Mouse (Mus musculus) left cerebral cortex, postnatal 25 days (tissue): ENCODE data around the gene Ppp1r37. TPM values are rescaled to one million over a fixed set of nuclear protein-coding genes. Genes with fewer than 3 reads are reported as not detected.
"Not testable (repeated sequence)": the region's sequence is repeated elsewhere in the genome, so short reads cannot be mapped to it uniquely, and the experiment has no call there.

ENCODE experiments used
- DNase-seq, 2 experiments: peaks; one replicate each; pipeline ENCODE4 v3.0.0; 2022; ENCODE audit warnings: low spot score in 2 of 2, mixed read lengths in 1 of 2
- intact Hi-C: fragments of 180-260 bp; cut with DNase I; formaldehyde crosslinking; loops from one replicate; pipeline ENCODE4 v1.15.1; 2025
- total RNA-seq, 2 experiments: library from RNA; stranded (reverse); gene quantifications; 2 replicates each; pipeline ENCODE4 v1.2.3; 2021

Ppp1r37 gene
- 100 to 1,000 TPM; 122 TPM for total RNA-seq

DNA sequence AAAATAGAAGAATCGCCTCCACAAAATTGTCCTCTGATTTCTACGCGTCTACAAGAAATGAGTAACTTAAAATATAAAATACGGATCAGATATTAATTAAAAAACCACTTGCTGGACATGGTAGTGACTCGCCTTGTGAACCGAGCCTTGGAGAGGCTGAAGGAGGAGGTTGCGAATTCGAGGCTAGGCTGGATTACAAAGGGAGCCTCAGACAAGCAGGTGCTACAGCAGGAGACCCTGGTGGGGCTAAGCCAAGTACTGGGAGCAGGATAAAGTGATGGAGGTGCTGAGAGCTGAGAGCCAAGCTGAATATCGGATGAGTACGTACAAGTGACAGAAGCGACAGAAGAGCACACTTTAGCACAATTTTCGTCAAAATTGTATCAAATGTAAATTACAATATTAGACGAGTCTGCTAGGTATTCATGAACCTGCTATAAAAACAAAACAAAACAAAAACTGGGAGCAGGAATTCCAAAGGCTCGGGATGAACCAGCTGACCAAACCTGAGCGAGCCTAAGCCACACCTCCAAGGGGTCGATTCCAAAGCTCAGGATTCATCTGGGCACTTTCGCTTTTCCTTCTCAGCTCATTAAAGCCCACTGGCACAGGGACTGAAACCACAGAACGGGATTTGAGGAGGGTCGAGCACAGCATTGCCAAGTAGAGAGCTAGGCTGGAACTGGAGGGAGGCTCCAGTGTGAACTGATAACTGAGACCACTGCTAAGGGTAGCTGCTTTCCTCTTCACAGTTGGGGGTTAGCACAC lies at the start of gene Ppp1r37:
Gene Ppp1r37, minus strand, starts transcription at position 434 of the 768 bp plus-strand sequence.
- intact Hi-C loops: loop anchor here (5.0 kb wide), 1 partner anchor 106 kb away; the partner anchor contains the start of gene Mark4
- DNase-seq: no peak

DNA sequence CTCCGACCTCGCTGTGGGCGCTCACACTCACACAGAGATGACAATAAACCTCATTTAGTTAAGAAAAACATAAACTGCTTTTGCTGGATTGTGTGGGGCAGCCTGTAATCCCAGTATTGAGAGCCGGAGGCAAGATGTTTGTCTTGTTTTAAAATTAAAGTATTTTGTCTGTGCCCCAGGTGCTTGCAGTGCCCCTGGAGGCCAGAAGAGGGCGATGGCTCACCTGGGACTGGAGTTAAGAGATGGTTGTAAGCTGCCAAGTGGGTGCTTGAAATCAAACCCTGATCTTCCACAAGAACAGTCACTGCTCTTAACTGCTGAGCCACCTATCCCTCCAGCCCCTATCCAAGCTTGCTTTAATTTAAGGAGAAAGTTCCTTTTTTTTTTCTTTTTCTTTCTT lies 48.1 kb upstream of the Ppp1r37 start:
- intact Hi-C loops: no loop called here
- no peak for DNase-seq

DNA sequence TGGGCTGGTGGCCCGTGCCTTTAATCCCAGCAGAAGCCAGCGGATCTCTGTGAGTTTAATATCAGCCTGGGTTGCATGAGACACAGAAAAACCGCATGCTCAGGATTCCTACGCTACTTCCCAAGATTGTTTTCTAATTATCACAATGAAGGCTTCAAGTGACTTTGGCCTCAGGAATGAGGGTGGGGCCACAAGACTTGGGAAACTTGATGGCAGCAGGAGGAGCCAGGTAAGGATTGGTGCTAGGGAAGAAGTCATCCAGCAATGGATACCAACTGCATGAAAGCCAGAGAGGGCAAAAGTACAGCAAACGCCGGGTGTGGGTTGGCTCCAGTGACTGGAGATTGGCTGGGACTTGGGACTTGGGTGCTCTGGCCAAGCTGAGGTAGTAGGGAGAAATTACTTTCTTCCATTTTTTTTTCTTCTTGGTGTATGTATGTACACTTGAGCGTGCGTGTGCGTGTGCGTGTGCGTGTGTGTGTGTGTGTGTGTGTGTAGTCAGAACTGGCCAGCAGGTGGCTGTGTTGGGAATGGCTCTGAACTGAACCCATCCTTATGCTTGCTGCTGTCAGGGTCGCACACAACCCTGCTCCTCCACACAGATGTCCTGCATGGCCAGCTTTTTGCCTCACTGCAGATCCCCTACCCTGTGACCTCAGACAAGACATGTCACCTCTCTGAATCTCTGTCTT lies 46.9 kb upstream of the Ppp1r37 start:
- intact Hi-C loops: no loop called here
- DNase-seq: no peak

DNA sequence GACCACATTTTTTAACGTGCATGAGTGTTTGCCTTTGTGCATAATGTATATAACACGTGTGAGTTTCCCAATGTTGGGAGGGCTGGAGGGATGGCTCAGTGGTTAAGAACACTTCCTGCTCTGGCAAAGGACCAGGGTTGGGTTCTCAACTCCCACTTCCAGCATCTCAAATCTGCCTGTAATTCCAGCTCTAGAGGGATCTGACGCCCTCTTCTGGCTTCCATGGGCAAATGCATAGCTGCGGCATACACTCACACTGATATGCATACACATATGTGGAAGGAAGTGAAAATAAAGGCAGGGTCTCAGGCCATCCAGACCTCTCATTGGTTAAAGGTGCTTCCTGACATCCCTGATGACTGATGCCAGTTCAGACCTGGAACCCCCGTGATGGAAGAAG lies 44.4 kb upstream of the Ppp1r37 start:
- DNase-seq: no peak
- intact Hi-C loops: no loop called here

DNA sequence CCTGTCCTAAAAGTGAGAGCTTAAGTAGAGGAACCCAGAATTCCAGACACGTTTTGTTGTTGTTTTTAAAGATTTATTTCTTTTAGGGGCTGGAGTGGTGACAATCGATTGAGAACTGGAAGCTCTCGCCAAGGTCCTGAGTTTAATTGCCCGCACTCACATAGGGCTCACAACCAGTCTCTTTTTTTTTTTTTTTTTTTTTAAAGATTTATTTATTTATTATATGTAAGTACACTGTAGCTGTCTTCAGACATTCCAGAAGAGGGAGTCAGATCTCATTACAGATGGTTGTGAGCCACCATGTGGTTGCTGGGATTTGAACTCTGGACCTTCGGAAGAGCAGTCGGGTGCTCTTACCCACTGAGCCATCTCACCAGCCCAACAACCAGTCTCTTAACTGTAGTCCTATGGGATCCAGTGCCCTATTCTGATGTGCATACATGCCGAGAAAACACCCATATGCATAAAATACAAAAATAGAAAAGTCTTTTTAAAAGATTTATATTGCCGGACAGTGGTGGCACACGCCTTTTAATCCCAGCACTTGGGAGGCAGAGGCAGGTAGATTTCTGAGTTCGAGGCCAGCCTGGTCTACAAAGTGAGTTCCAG lies 41.8 kb upstream of the Ppp1r37 start:
- DNase-seq, intact Hi-C loops: not testable (repeated sequence)

DNA sequence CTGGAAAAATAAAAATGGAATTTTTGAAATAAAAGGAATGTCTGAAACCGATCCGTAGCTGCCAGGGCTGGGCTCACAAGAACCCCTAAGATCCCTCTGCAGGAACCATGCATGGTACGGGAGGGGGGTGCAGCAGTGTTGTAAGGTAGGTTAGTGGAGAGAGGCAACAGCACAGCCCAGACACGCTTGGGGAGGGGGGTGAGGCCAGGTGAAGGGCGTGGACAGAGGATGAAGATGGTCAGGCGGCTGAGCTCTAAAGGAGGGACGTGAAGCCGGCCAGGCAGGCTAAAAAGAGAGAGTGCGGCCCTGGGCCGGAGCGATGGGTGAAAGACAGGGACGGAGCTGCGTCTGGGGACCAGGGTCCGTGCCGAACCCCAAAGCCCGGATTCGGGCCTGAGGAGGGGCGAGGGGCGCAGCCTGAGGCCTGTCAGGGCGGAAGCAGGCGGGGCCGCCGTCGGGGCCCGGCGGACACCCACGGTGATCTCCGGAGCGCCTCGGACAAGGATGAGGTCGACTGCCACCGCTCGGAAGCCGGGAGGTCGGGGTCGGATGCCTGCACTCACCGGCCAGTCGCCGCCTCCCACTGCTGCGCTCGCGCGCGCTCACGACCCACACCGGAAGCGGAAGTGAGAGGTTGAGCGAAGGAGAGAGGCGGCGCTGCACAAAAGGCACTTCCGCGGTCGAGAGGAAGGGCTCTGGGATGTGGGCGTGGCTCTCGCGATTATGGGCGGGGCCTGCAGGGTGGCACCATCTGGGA lies 41.2 kb upstream of the Ppp1r37 start, which contains the start of gene Clasrp:
Gene Clasrp, minus strand, starts transcription at position 638 of the 757 bp plus-strand sequence.
- intact Hi-C loops: no loop called here
- peak; percentile 93 to 96 for DNase-seq

DNA sequence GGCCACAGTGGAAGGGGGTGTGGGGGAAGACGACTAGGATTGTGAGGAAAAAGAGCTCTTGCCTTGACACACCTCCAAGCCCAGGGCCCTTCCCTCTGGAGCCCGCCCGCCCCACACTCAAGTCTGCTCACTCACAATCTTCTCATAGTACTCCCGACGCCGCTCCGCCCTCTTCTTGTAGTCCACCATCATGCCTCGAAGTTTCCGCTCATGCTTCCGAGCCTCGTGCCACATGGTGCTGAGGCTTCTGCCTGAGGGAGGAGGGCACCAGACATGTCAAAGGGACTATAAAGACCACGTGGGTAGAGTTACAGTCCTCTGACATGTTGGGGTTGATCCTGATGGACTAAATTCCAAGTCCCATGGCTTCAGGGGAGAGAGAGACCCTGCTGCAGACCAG lies 40.2 kb upstream of the Ppp1r37 start:
- no peak for DNase-seq
- intact Hi-C loops: no loop called here

DNA sequence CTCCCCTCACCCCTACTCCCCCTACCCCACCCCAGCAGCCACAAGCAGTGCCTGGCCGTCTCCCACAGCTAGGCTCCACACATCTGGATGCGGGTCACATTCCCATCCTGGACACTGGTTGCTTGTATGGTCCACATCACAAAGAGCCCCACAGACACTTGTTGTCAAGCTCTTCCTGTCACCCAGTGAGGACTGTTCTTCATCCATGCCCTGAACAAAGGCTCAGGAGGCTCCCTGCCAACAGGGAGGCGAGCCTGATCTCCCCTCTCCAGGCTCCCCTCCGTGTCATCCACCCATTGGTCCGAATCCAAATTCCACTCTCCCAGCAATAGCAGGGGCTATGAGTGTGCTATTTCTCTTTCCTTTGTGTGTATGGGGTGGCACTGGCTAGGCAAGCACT lies 37.7 kb upstream of the Ppp1r37 start:
- peak in 1 of 2 experiments; percentile 55 for DNase-seq
- intact Hi-C loops: no loop called here

DNA sequence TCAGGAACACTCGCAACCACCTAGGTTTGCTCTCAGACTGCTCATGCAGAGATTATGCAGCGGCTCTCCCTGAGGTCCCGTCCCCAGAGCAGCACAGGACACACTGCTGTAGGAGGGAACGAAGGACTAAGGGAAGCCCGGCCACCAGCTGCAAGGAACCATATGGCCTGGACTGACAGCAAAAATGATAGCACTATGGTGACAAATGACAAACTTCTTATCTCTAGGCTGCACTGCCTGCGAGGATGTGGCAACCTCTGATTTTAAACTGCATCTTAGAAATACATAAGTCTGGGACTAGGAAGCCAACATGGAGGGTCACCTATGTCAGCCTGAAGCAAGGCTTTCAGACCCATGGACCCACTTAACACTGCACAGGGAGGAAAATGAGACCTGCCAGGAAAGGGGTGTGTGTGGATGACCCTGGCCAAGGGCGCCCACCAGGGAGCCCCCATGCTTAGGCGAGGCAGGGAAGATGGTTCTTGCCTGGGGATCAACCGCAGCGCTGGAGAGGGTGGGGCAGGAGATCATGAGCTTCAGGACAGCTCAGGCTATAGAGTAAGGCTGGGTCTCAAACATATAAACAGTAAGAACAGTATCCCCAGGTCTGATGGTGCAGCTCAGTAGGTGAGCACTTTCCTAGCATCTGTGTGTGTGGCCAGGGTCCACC lies 30.3 kb upstream of the Ppp1r37 start:
- DNase-seq: no peak
- intact Hi-C loops: no loop called here

DNA sequence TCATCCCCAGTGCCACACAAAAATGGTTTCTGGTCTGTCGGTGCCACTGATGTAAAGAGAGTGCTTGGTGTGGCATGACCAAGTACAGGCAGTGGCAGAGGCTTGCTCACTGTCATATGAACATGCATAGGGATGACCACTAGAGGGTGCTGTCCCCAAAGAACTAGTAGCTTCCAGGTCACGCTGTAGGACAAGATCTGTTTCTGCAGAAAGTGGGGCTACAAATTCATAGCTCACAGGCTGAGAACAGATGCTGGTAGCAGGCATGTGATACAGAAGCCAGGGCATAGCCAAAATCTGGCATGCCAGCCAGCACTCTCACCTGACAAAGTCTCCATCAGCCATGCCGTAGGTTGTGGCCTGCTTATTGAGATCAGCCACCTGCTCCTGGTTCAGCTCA lies 27.0 kb upstream of the Ppp1r37 start:
- intact Hi-C loops: loop anchor here (2.0 to 5.0 kb wide), 2 partner anchors 29 to 183 kb away; no protein-coding TSS in a partner anchor
- DNase-seq: peak; percentile 73 to 88

DNA sequence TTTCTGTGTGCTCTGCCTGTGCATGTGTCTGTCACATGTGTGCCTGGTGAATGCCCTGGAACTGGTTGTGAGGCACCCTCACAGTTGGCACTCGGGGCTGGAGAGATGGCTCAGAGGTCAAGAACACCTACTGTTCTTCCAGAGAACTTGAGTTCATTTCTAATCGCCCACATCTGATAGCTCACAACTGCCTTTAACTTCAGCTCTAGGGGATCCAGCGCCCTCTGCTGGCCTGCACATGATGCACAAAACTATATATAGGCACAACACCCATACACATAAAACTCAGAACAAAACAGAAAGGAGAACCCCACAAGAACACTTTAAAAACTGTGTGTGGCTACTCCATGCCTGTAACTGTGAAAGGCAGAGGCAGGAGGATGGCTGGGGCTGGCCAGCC lies 26.3 kb upstream of the Ppp1r37 start:
- intact Hi-C loops: loop anchor here (5.0 kb wide), 1 partner anchor 182 kb away; no protein-coding TSS in a partner anchor

DNA sequence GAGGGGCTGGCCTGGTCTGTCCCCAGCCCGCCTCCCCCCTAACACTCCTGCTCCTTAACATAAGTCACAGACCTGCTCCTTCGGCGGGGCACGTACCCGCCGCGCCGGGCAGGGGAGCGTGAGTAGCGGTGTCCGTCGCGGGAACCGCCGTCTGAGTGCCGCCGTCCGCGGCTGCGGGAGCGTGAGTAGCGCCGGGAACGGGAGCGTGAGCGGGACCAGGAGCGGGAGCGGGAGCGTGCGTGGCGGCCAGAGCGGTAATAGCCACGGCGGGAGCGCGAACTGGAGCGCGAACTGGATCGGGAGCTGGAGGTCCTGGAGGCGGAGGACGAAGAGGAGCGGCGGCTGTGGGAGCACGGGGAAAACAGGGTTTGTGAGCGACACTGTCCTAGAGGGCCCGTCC lies 23.4 kb upstream of the Ppp1r37 start:
- no peak for DNase-seq
- intact Hi-C loops: loop anchor here (5.0 kb wide), 1 partner anchor 179 kb away; no protein-coding TSS in a partner anchor

More for the DNA sequence above, 26.3 kb upstream of the Ppp1r37 start:
- peak; percentile 40 to 66 for DNase-seq

DNA sequence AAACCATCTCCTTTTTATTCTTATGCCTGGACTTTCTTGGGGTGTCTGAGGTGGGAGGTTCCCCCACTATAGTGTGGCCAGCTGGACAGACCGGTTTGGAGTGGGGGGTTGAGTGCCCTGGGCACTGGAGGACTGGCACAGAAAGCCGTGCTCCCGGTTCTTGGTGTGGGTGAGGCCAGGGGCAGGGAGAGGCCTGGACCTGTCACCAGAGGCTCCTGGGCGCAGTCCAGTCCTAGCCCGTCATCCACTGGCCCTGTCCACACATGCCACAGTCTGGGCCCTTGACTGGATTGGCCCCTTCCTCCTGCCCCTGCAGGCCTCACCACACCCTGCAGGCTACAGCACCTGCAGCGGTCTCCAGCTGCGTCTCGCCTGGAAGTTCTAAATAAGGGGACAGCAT lies 17.8 kb upstream of the Ppp1r37 start:
- no peak for DNase-seq
- intact Hi-C loops: no loop called here

DNA sequence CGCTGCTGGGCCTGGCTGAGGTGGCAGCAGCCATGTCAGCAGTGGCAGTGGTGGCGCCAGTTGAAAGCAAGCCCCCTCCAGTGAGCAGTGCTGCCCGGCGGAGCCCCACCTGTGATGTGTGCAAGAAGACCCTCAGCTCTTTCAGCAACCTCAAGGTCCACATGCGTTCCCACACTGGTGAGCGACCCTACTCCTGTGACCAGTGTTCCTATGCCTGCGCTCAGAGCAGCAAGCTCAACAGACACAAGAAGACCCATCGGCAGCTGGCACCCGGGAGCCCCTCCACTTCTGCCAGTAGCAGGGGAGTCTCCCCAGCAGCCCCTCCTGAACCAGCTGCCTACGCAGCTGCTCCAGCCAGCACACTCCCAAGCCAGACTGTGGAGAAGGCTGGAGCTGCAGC lies 16.9 kb upstream of the Ppp1r37 start:
- intact Hi-C loops: no loop called here
- no peak for DNase-seq

DNA sequence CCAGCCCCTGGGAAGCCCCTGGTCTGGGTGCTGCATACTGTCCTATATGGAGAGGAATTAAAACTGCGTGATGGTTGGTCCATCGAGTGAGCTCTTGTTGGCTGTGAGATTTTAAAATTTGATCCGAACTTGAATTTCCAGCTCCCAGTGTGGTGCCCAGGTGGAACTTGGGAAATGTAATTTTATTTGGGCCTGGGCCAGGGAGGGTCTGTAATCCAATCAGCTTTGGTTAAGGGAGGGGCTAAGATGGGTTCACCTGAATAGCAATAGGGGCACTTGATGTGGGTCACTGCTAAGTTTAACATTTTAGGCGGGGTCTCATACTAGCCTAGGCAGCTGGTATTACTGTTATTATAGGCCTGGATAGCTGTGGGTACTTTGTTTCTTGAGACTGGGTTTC lies 15.6 kb upstream of the Ppp1r37 start:
- DNase-seq: no peak
- intact Hi-C loops: no loop called here

DNA sequence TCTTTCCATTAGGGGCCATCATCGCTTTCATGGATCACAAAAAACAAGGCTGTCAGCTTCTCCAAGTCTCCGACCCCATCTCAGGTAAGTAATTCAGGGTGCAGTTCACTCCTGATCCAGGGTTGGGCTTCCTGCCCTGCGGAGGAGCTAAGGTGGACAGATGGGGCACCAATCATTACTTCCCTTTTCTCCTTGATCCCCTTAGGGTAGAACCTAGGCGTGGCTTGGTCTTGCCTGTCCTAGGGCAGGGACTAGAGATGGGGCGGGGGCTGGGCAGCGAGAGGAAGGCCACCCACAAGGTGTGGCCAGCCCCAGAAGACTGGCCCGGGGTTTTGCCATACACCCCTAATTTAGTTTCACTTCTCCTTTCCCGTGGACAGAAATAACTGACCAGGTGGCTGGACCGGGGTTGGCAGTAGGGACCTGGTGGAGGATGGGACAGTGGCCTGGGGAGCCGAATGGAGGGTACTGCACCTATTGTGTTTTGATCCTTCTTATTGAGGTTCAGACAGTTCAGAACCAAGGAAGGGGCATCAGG lies 15.1 kb upstream of the Ppp1r37 start:
- no peak for DNase-seq

DNA sequence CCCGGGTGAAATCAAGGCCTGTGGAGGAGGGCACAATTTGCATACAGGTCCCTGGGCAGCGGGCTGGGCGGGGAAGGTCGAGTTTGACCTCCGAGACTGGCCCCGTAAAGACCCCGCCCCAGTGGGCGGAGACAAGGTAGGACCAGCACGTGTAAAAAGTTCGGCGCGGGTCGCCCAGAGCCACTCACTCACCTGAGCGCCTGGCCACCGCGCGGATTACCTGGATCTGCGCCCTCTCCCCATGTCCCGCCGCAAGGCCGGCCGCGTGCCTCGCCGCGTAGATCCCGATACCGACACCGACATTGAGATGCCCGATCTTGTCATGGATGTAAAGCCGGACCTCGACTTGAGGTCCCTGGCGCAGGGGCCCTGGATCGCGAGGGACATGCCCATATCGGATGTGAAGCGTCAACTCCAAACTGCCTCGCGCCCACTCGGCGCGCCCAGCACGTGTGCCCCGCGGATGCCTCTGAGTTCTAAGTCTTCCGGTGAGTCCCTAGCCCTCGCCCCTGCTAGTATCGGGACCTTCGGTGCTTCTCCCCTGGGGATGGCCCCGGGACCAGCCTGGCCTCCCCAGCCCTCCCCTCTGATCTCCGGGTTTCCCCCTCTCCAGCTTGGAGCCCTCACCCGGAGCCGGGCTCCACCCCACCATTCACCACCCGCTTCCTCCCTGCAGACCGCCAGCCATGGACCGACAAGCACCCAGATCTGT lies 14.4 kb upstream of the Ppp1r37 start, which contains the start of the genes Zfp296 and Gemin7:
Gene Zfp296, plus strand, starts transcription at position 147 of the 712 bp plus-strand sequence.
Gene Gemin7, minus strand, starts transcription at position 455 of the 712 bp plus-strand sequence.
- intact Hi-C loops: no loop called here
- DNase-seq: no peak

More for the DNA sequence above, 15.1 kb upstream of the Ppp1r37 start:
- intact Hi-C loops: no loop called here

DNA sequence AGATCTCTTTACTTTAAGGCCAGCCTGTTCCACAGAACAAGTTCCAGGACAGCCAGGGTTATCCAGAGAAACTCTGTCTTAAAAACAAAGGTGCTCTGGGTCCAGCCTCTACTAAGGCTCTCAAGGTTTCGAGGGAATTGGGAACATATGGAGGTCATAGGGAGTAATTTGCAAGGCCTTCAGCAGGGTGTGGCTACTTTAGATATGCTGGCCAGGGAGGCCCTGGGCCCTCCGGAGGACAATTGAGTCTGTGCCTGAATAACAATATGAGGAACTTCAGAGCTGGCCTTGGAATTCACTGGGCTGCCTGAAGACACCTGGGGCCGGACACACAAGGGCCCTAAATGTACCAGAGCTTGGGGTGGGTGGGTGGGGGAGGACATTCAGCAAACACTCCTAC lies 12.7 kb upstream of the Ppp1r37 start:
- DNase-seq: no peak
- intact Hi-C loops: no loop called here
